Mouse (Mus musculus) layer of hippocampus, postnatal 36 days (tissue): ENCODE measurements around the gene Nab1. TPM values are rescaled to one million over a fixed set of nuclear protein-coding genes. Genes with fewer than 3 reads are reported as not detected.

Experiments
- total RNA-seq, 2 experiments: library from RNA; stranded (reverse); gene quantifications; 2 replicates each; pipeline ENCODE4 v1.2.3; 2021

Nab1 gene
- total RNA-seq, 2 experiments from 2014 or later = 27.1 to 29.1 TPM

Other genes with a start within 250 kb of the Nab1 start
- gene Nemp2, start 130.0 kb upstream of the Nab1 start, total RNA-seq = 1 to 10 TPM; 3.7 to 4.2 TPM
- 10 to 100 TPM; 74.5 to 81.1 TPM for gene Mfsd6, start 226.8 kb upstream of the Nab1 start, total RNA-seq